Mouse (Mus musculus) liver, embryonic 12.5 days (tissue): ENCODE data around the gene Dmrt3. TPM values are rescaled to one million over a fixed set of nuclear protein-coding genes. Genes with fewer than 3 reads are reported as not detected.
A peak's percentile ranks its signal among the peaks of the same experiment; 100 is the strongest.

ENCODE experiments used
- ATAC-seq: fragments of 200-750 bp; cut with Nextera tagmentation; 2 replicates; pipeline ENCODE4 v1.8.0; 2017; ENCODE audit warnings: moderate number of reproducible peaks, mild to moderate bottlenecking, moderate library complexity
- H3K27ac ChIP-seq: fragments of 300-500 bp; sonication (generic); 2 replicates; pipeline ENCODE4 v1.5.1; 2016; ENCODE audit warnings: mild to moderate bottlenecking
- H3K27me3 ChIP-seq: fragments of 300-500 bp; sonication (generic); replicated peaks from 2 replicates; pipeline ENCODE4 v1.6.1; 2016; ENCODE audit warnings: mild to moderate bottlenecking, moderate library complexity
- H3K36me3 ChIP-seq: fragments of 300-500 bp; sonication (generic); 2 replicates; pipeline ENCODE4 v1.6.1; 2016; ENCODE audit warnings: mild to moderate bottlenecking, moderate library complexity
- H3K4me1 ChIP-seq: fragments of 300-500 bp; sonication (generic); 2 replicates; pipeline ENCODE4 v1.6.1; 2016
- H3K4me2 ChIP-seq: fragments of 300-500 bp; sonication (generic); 2 replicates; pipeline ENCODE4 v1.6.1; 2016; ENCODE audit warnings: mild to moderate bottlenecking, moderate library complexity
- H3K4me3 ChIP-seq: fragments of 300-500 bp; sonication (generic); 2 replicates; pipeline ENCODE4 v1.5.1; 2016; ENCODE audit warnings: mild to moderate bottlenecking, moderate library complexity
- H3K9ac ChIP-seq: fragments of 300-500 bp; sonication (generic); 2 replicates; pipeline ENCODE4 v1.6.1; 2016; ENCODE audit warnings: mild to moderate bottlenecking, moderate library complexity
- H3K9me3 ChIP-seq: fragments of 300-500 bp; sonication (generic); replicated peaks from 2 replicates; pipeline ENCODE4 v1.6.1; 2016; ENCODE audit warnings: mild to moderate bottlenecking, moderate library complexity
- WGBS: fragments of 180-500 bp; shearing (Covaris S2); methylation state at CpG from one replicate; pipeline ENCODE4 v1.1.7; 2016; ENCODE audit not compliant: insufficient replicate concordance; 5-methylcytosine and 5-hydroxymethylcytosine counted together
- polyA plus RNA-seq: library from polyadenylated mRNA; unstranded; fragments of >200 nt; fragmentation: Nextera tagmentation; extraction: Ambion mirVana; gene quantifications from 2 replicates; pipeline ENCODE4 v1.2.1, GENCODE M21; 2016

Dmrt3 gene
- polyA plus RNA-seq, 1 experiment from 2014 or later = not detected

DNA sequence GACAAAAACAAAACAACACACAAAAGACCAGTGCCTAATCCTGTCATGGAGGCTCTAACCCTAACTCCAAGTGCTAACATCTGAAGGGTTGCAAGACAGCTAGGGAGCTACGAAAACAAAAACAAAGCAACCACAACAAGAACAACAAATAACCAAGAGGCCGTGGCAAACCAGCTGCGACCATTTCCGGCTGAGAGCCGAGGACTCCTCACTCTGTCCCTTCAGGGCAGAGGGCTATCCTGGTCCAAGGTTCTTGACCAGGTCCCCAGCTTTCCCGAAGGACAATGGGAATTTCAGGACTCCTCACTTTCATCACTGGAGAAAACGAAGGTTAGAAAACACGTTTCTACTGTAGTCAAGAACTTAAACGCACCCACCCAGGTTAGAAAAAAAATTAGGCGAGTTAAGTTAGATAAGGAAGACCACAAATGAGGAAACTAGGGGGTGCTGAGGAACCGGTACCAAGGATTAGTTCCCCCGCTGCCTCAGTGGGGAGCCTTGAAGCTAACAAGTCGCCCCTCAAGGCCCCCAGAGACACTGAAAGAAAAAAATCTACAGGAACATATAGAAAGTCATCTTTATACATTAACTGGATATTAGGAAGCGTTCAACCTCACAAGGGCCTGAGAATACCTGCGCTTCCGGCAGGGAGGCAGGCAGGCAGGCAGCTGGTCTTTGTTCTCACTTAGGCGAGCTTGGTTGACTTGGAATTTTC lies 60.6 kb downstream of the Dmrt3 start:
- Histone ChIP-seq H3K36me3 (no peaks in the 10 kb centered on the region), H3K27me3 (peaks cover 99% of the 10 kb centered on the region), H3K27ac (no peak overlapping the region), H3K9me3 (no peaks in the 10 kb centered on the region), H3K4me2 (no peak overlapping the region), H3K9ac (no peak overlapping the region), H3K4me1 (peaks cover 5% of the 10 kb centered on the region; the same call in 1 of the 2 replicates), H3K4me3 (no peak overlapping the region)
- WGBS = 2% methylated on average over 17 of the region's 17 CpGs
- no peak for ATAC-seq

DNA sequence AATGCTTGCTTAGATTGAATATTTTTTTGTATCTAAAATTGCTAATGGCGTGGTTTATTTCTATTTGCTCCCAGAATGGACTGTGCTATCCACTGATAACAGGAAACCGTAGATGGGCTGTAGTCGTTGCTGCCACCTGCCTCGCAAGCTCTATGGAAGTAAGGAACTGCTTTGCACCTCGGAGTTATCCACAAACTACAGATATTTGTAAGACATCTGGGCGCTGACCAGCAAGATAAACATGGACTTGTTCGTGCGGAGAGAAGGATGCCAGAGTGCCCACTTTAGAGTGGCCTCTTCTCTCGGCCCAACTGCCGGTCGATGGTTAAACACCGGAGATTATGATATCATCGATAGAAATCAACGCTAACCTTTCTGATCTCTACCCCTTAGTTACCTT lies 61.6 kb downstream of the Dmrt3 start:
- Histone ChIP-seq H3K9me3 (no peaks in the 10 kb centered on the region), H3K4me2 (peak overlapping the region; percentile 63), H3K4me3 (peak overlapping the region; percentile 46), H3K27ac (no peak overlapping the region), H3K36me3 (no peaks in the 10 kb centered on the region), H3K27me3 (peaks cover 99% of the 10 kb centered on the region), H3K4me1 (peaks cover 3% of the 10 kb centered on the region; the same call in 1 of the 2 replicates), H3K9ac (no peak overlapping the region)
- under 1% methylated on average over 14 of the region's 14 CpGs for WGBS
- no peak for ATAC-seq

DNA sequence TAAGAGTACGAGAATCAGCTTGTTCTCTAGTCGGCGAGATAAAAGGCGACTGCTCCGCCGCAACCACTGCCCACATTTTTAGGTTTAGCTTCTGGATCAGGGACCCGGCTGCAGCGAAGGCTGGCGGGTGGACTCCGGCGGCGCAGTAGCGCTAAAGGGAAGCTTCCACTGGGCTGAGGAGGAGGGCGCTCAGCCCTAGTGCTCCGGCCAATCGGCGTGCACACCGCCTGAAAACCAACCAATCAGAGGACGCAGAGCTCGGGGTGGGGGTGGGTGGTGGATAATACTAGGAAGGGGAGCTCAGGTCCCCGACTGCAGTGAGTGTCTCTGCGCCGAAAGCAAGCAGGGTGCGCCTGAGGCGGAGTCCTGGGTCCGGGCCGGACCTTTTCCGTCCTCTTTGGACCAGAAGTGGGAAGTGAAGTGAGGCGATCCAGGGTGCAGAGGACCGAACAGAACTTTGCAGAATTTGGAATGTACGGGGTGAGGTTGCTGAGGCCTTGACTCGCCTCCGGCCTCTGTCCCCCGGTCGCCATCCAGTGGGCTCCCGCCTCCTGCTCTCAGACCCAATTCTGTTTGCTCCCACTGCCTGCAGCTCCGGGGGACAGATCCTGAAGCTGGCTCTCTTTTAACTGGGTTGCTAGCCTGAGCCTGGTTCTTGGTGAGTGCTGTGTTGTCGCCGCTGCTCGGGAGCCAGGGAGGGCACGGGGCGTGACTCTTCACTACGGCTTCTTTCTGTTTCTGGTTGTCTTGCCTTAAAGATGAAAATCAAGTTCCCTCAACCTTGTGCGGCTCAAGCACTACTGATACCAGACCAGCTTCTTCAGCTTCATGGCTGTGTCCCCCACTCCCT lies 62.2 kb downstream of the Dmrt3 start, which contains the start of gene Dmrt2:
Gene Dmrt2, plus strand, starts transcription at position 311 of the 850 bp plus-strand sequence.
- H3K27ac ChIP-seq = no peak within 1 kb of the TSS
- peak; percentile 84 for ATAC-seq
- 2% methylated on average over 44 of the region's 44 CpGs for WGBS
- H3K9me3 ChIP-seq = no peaks in the 10 kb centered on the region
- no peaks in the 10 kb centered on the region for H3K36me3 ChIP-seq
- peak within 1 kb of the TSS; percentile 46 for H3K4me3 ChIP-seq
- H3K9ac ChIP-seq = no peak within 1 kb of the TSS
- H3K27me3 ChIP-seq = peaks cover 97% of the 10 kb centered on the region
- peak within 1 kb of the TSS; percentile 63 for H3K4me2 ChIP-seq
- peaks cover 3% of the 10 kb centered on the region; the same call in 1 of the 2 replicates for H3K4me1 ChIP-seq

Other genes starting within 250 kb of the Dmrt3 start
- 0.06 TPM in 1 of 2 replicates, not detected in the other for gene Dmrt1, start 104.7 kb upstream of the Dmrt3 start, polyA plus RNA-seq
- 0.69 and 0.74 TPM in 2 replicates for gene Dmrt2, start 62.1 kb downstream of the Dmrt3 start, polyA plus RNA-seq